Mouse (Mus musculus) testis, adult 2 months (tissue): ENCODE measurements at regions not wholly inside any gene's neighbourhood (a gene's known extent, or its start where the extent isn't known, plus 50 kb on each side); places are given as distances from the start of the nearest gene placed in this dataset.

ENCODE experiments used
- H3K27ac ChIP-seq: fragments of 200-500 bp; 2 replicates; pipeline ENCODE4 v1.5.1; 2012; ENCODE audit warnings: low read depth, low read length; ENCODE audit not compliant: control insufficient read depth, insufficient read depth
- H3K27me3 ChIP-seq: fragments of 200-500 bp; 2 replicates; pipeline ENCODE4 v1.6.1; 2012; ENCODE audit warnings: mild to moderate bottlenecking, low read length, moderate library complexity; ENCODE audit not compliant: control insufficient read depth, insufficient read depth
- H3K36me3 ChIP-seq: fragments of 200-500 bp; 2 replicates; pipeline ENCODE4 v1.6.1; 2012; ENCODE audit warnings: mild to moderate bottlenecking, low read length; ENCODE audit not compliant: control insufficient read depth, insufficient read depth
- H3K4me1 ChIP-seq: fragments of 200-500 bp; 2 replicates; pipeline ENCODE4 v1.6.1; 2012; ENCODE audit warnings: low read length; ENCODE audit not compliant: control insufficient read depth, insufficient read depth
- H3K4me3 ChIP-seq: fragments of 200-500 bp; 2 replicates; pipeline ENCODE4 v1.5.1; 2012; ENCODE audit warnings: low read depth, mild to moderate bottlenecking, low read length, moderate library complexity, mixed read lengths; ENCODE audit not compliant: control insufficient read depth
- CTCF ChIP-seq: fragments of 200-500 bp; IDR thresholded peaks from 2 replicates; pipeline ENCODE4 v1.5.1; 2012; ENCODE audit warnings: low read depth, mild to moderate bottlenecking, inconsistent platforms, low read length, moderate library complexity; ENCODE audit not compliant: control insufficient read depth, insufficient read depth, insufficient replicate concordance
- POLR2A ChIP-seq: fragments of 200-500 bp; IDR thresholded peaks from 2 replicates; pipeline ENCODE4 v1.6.1; 2012; ENCODE audit warnings: low read depth, mild to moderate bottlenecking, inconsistent platforms, low read length, moderate library complexity; ENCODE audit not compliant: control insufficient read depth

DNA sequence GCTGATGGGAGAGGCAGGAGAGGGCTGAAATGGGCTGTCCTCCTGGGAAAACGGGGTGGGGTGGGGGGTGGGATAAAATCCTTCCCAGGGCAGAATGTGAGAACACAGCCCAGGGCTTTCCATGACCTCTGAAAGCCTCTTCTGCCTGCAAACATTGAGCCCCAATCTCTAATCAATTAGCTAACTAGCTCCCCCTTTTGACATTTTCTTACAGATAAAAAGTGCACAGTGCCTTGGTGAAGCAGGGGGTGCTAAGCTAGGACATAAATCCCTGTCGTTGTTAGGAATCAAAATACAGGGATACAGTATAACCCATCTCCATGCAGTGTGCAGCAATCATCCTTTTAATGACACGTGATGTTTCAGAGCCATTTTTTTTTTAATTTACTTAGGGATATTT is 588.1 kb downstream of the Rnf144a start:
- TF ChIP-seq POLR2A: no peak
- no peak for TF ChIP-seq CTCF
- no peaks in the 10 kb centered on the region for H3K27me3 ChIP-seq
- H3K4me1 ChIP-seq: no peaks in the 10 kb centered on the region
- H3K27ac ChIP-seq: no peak overlapping the region
- no peak overlapping the region for H3K4me3 ChIP-seq
- no peaks in the 10 kb centered on the region for H3K36me3 ChIP-seq

DNA sequence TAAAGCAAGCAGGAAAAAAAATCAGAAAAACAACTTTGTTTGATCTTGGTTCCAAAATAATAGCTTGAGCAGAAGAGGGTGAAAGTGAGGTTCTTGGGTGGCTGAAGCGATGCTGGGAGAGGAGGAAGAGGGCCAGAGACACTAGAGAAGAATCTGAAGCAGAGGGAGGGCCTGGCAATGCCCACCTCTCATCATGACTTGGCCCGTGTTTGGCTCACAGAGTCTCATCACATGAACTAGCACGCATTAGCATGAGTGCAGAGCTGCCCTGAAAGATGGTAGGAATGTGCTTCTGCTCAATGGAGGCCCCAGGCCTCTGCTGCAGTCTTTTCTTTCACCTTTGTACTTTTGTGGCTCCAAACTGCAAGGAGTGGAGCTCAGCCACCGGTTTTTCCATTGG is 588.6 kb downstream of the Rnf144a start:
- no peaks in the 10 kb centered on the region for H3K4me1 ChIP-seq
- H3K36me3 ChIP-seq: no peaks in the 10 kb centered on the region
- no peak overlapping the region for H3K4me3 ChIP-seq
- TF ChIP-seq CTCF (no peak), POLR2A (no peak)
- no peaks in the 10 kb centered on the region for H3K27me3 ChIP-seq
- H3K27ac ChIP-seq: no peak overlapping the region

DNA sequence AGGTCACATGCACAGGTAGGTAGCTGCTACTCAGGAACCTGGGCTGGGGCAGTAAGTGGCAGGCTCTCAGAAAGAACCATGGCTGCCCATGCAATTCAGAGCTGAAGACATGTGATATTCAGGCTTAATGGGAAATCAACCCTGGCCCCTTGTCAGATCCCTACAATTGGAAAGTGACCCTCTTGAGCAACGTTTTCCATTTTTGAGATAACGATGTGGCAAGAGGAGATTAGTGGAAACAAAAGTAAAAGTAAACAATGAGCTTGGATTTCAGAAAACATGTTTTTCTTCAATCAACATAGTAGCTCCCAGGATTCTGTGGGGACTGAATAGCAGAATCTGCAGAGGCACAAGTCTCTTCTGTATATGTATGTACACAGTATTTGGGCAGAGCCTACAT is 598.8 kb downstream of the Rnf144a start:
- no peak overlapping the region for H3K4me3 ChIP-seq
- H3K27ac ChIP-seq: no peak overlapping the region
- H3K4me1 ChIP-seq: no peaks in the 10 kb centered on the region
- TF ChIP-seq CTCF: no peak
- no peak for TF ChIP-seq POLR2A
- H3K36me3 ChIP-seq: no peaks in the 10 kb centered on the region
- H3K27me3 ChIP-seq: no peaks in the 10 kb centered on the region

DNA sequence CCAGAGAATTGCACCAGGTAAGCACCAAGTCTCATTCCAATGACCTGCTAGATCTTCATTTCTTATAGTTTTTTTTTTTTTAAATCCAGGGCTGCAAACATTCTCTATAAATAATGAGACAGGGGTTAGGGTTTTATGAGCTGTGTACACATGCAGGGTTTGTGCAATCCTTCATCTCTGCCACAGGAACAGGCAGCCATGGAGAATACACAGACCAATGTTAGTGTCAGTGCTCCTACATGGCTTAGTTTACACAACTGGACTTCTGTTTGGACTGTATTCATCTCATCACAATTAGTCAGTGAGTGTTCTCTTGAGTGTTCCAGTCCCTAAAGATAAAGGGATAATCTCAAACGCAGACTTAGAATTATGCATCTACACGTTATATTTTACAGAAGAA is 620.0 kb downstream of the Rnf144a start:
- no peaks in the 10 kb centered on the region for H3K4me1 ChIP-seq
- H3K36me3 ChIP-seq: no peaks in the 10 kb centered on the region
- TF ChIP-seq CTCF (no peak), POLR2A (no peak)
- no peaks in the 10 kb centered on the region for H3K27me3 ChIP-seq
- no peak overlapping the region for H3K27ac ChIP-seq
- H3K4me3 ChIP-seq: no peak overlapping the region

DNA sequence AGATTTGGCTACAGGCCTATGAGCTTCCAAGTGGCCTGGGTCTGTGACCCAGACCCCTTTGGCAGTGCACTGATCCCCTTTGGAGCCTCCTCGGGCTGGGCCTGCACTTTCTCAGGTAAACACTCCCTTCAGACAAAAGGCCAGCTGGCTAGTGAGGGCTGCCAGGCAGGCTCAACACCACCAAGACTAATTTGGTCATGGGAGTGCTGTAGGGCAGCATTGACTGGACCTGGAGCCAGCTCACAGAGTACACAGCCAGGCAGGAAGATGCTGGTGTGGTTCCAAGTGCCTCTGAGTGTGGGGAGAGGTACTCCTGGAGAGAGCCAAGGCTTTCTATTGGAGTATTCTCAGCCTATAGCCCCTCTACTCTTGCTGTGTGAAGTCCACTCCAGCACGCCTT is 620.5 kb downstream of the Rnf144a start:
- Histone ChIP-seq H3K36me3 (no peaks in the 10 kb centered on the region), H3K27me3 (no peaks in the 10 kb centered on the region), H3K27ac (no peak overlapping the region), H3K4me1 (no peaks in the 10 kb centered on the region), H3K4me3 (no peak overlapping the region)
- no peak for TF ChIP-seq POLR2A
- TF ChIP-seq CTCF: no peak

DNA sequence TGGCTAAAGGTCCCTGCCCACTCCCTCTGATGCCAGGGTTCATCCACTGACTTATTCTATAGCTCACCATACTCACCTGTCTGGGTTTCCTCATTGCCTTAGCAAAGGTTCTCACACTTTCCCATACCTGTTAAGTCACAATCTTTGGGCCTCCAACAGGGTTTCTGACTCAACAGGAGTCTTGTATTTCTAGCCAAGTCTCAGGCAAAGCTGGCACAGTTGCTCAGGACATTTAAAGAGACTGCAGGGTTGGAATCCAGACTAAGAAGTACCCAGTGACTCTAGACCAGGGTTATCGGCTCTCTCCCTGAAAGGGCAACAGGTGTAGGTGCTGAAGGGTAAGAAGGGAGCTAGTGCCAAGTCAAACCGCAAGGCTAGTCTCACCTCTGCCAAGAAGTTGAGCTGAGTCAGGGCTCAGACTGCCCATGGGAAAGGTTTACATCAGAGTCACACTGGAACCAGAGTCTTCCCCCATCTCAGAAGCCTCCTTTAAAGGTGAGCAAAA is 622.4 kb downstream of the Rnf144a start:
- no peaks in the 10 kb centered on the region for H3K27me3 ChIP-seq
- H3K36me3 ChIP-seq: no peaks in the 10 kb centered on the region
- H3K4me1 ChIP-seq: no peaks in the 10 kb centered on the region
- H3K4me3 ChIP-seq: no peak overlapping the region
- TF ChIP-seq POLR2A (no peak), CTCF (no peak)
- no peak overlapping the region for H3K27ac ChIP-seq

DNA sequence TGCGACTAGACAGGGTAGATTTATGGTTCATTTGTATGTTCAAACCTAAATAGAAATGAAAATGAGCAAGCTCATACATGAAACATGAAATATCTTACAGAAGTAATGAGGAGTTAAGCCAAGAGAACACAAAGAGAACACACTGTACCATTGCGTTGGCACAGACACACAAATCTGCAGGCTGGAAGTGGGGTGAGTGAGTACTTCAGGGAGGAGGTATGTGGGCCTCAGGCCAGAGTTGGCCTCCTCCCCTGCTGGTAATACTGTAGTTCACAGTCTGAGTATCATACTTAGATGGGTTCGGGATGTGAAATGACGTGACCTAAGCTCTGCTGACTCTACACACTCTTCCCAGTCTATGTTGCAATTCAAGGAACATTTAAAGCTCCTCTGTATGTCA is 624.1 kb downstream of the Rnf144a start:
- Histone ChIP-seq H3K4me3 (no peak overlapping the region), H3K36me3 (no peaks in the 10 kb centered on the region), H3K27me3 (no peaks in the 10 kb centered on the region), H3K27ac (no peak overlapping the region), H3K4me1 (no peaks in the 10 kb centered on the region)
- TF ChIP-seq POLR2A (no peak), CTCF (no peak)

DNA sequence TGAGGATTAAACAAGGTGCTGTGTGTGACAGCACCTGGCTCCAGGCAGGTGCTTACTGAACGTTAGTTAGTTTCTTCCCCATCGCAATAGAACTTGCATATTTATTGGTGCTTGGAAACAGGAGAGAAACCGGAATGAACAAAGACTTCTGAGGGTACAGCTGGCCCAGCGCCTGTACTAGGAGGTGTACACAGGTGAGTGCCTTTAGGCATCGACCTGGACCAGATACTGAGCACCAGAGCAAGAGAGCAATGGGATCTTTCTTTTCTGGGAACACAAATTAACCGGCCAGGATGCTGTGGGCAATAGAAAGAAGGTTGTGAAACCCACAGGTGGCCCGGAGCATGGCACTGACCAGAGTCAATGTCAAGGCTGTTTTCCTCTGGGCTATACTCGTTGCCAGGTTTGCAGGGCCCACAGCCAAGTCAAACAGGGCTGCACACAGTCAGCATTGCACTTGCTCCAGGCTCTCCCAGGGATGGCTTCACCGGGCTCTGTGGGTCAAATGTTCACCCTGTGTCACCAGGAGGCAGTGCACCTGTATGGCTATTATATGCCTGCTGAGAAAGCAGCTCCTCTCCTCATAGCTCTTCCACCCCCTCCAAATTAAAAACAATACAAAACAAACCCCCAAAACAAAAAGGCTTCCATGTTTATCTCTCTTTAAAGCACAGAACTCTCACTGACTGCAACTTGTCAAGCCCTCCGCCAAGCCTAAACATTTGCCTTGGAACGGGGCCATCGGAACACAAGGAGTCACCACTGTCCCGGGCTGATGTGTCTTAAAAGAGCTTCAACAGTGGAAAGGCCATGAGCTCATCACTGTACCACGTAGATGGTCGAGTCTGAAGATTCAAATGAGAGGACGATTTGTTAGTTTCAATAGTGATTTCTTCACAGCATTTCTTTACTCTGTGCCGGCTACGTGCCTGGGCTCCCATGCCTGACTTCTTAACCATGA is 629.1 kb downstream of the Rnf144a start:
- H3K27me3 ChIP-seq: no peaks in the 10 kb centered on the region
- TF ChIP-seq POLR2A: no peak
- TF ChIP-seq CTCF: no peak
- no peaks in the 10 kb centered on the region for H3K4me1 ChIP-seq
- H3K27ac ChIP-seq: no peak overlapping the region
- no peaks in the 10 kb centered on the region for H3K36me3 ChIP-seq
- no peak overlapping the region for H3K4me3 ChIP-seq
